Mouse (Mus musculus): ENCODE results near the gene Gipc1. TPM values are rescaled to one million over a fixed set of nuclear protein-coding genes. Genes with fewer than 3 reads are reported as not detected.

Gipc1 gene
- polyA plus RNA-seq (2014; fragmentation: Nextera tagmentation; extraction: Ambion mirVana) = 180 and 185 TPM in 2 replicates

GRCm38 (mm10) chr8:83652030-83652743, at the start of gene Gipc1:
Gene Gipc1, plus strand, starts transcription at chr8:83652677.
- ATAC-seq (ENCODE audit: insufficient number of reproducible peaks, insufficient read depth, low FRiP score, low read depth) = peak; percentile 95
- Histone ChIP-seq H3K4me1 (ENCODE audit: control insufficient read depth, insufficient read depth, low read length) (peaks cover 12% of the 10 kb centered on the region; the same call in 1 of the 2 replicates), H3K4me2 (replicated peaks; ENCODE audit: low read depth, low read length) (peak within 1 kb of the TSS; percentile 97), H3K4me3 (ENCODE audit: low read depth, low read length) (peak within 1 kb of the TSS; percentile 96), H3K9me3 (ENCODE audit: control insufficient read depth, low read depth, low read length) (no peaks in the 10 kb centered on the region), H3K27me3 (ENCODE audit: control insufficient read depth, insufficient read depth, low read length) (no peaks in the 10 kb centered on the region), H3K36me3 (ENCODE audit: control insufficient read depth, insufficient read depth, low read length) (no peaks in the 10 kb centered on the region; the same call in 1 of the 2 replicates), H3K27ac (ENCODE audit: low read length) (peak within 1 kb of the TSS; percentile 86), H3K9ac (replicated peaks; ENCODE audit: low read depth, low read length) (peak within 1 kb of the TSS; percentile 88)
- 4% methylated on average over 50 of the region's 50 CpGs for WGBS

- ATAC-seq (ENCODE audit: insufficient number of reproducible peaks, insufficient read depth, low FRiP score, low read depth) = peak; percentile 96
- Histone ChIP-seq H3K4me2 (replicated peaks; ENCODE audit: low read depth, low read length) (peak within 1 kb of the TSS; percentile 95), H3K9ac (replicated peaks; ENCODE audit: low read depth, low read length) (peak within 1 kb of the TSS; percentile 84), H3K27ac (ENCODE audit: low read length) (peak within 1 kb of the TSS; percentile 98), H3K27me3 (ENCODE audit: control insufficient read depth, insufficient read depth, low read length) (no peaks in the 10 kb centered on the region), H3K4me1 (ENCODE audit: control insufficient read depth, insufficient read depth, low read length) (peaks cover 14% of the 10 kb centered on the region), H3K4me3 (ENCODE audit: low read depth, low read length) (peak within 1 kb of the TSS; percentile 76), H3K36me3 (ENCODE audit: control insufficient read depth, insufficient read depth, low read length) (peaks cover 32% of the 10 kb centered on the region), H3K9me3 (ENCODE audit: control insufficient read depth, low read depth, low read length) (no peaks in the 10 kb centered on the region)
- under 1% methylated on average over 66 of the region's 69 CpGs for WGBS
Observed at GRCm38 (mm10) chr8:83607661-83608397, 44.6 kb upstream of the Gipc1 start, which contains the start of the genes Tecr and Dnajb1. Gene Tecr, minus strand, starts transcription at chr8:83607971. Gene Dnajb1, plus strand, starts transcription at chr8:83608193.

GRCm38 (mm10) chr8:83608398-83608829, 44.1 kb upstream of the Gipc1 start:
- under 1% methylated on average over 51 of the region's 51 CpGs for WGBS
- Histone ChIP-seq H3K27me3 (ENCODE audit: control insufficient read depth, insufficient read depth, low read length) (no peaks in the 10 kb centered on the region), H3K4me2 (replicated peaks; ENCODE audit: low read depth, low read length) (peak overlapping the region; percentile 95), H3K4me3 (ENCODE audit: low read depth, low read length) (peak overlapping the region; percentile 76), H3K36me3 (ENCODE audit: control insufficient read depth, insufficient read depth, low read length) (peaks cover 37% of the 10 kb centered on the region), H3K4me1 (ENCODE audit: control insufficient read depth, insufficient read depth, low read length) (peaks cover 14% of the 10 kb centered on the region), H3K9ac (replicated peaks; ENCODE audit: low read depth, low read length) (peak overlapping the region; percentile 84), H3K9me3 (ENCODE audit: control insufficient read depth, low read depth, low read length) (no peaks in the 10 kb centered on the region), H3K27ac (ENCODE audit: low read length) (peak overlapping the region; percentile 98)
- ATAC-seq (ENCODE audit: insufficient number of reproducible peaks, insufficient read depth, low FRiP score, low read depth) = peak; percentile 71

- WGBS = 28% methylated on average over 9 of the region's 9 CpGs
- no peak for ATAC-seq (ENCODE audit: insufficient number of reproducible peaks, insufficient read depth, low FRiP score, low read depth)
- Histone ChIP-seq H3K4me1 (ENCODE audit: control insufficient read depth, insufficient read depth, low read length) (peaks cover 14% of the 10 kb centered on the region), H3K4me2 (replicated peaks; ENCODE audit: low read depth, low read length) (peak overlapping the region; percentile 95), H3K36me3 (ENCODE audit: control insufficient read depth, insufficient read depth, low read length) (peaks cover 37% of the 10 kb centered on the region), H3K9me3 (ENCODE audit: control insufficient read depth, low read depth, low read length) (no peaks in the 10 kb centered on the region), H3K27ac (ENCODE audit: low read length) (peak overlapping the region; percentile 98), H3K9ac (replicated peaks; ENCODE audit: low read depth, low read length) (peak overlapping the region; percentile 84), H3K4me3 (ENCODE audit: low read depth, low read length) (peak overlapping the region; percentile 76), H3K27me3 (ENCODE audit: control insufficient read depth, insufficient read depth, low read length) (no peaks in the 10 kb centered on the region)
Observed at GRCm38 (mm10) chr8:83609086-83609485, 43.4 kb upstream of the Gipc1 start.

GRCm38 (mm10) chr8:83609547-83610180, 42.8 kb upstream of the Gipc1 start:
- peak overlapping the region; percentile 76 for H3K4me3 ChIP-seq (ENCODE audit: low read depth, low read length)
- peak overlapping the region; percentile 84 for H3K9ac ChIP-seq (replicated peaks; ENCODE audit: low read depth, low read length)
- 92% methylated on average over 10 of the region's 10 CpGs for WGBS
- peaks cover 14% of the 10 kb centered on the region for H3K4me1 ChIP-seq (ENCODE audit: control insufficient read depth, insufficient read depth, low read length)
- peak overlapping the region; percentile 95 for H3K4me2 ChIP-seq (replicated peaks; ENCODE audit: low read depth, low read length)
- H3K9me3 ChIP-seq (ENCODE audit: control insufficient read depth, low read depth, low read length) = no peaks in the 10 kb centered on the region
- H3K27me3 ChIP-seq (ENCODE audit: control insufficient read depth, insufficient read depth, low read length) = no peaks in the 10 kb centered on the region
- ATAC-seq (ENCODE audit: insufficient number of reproducible peaks, insufficient read depth, low FRiP score, low read depth) = no peak
- peaks cover 37% of the 10 kb centered on the region for H3K36me3 ChIP-seq (ENCODE audit: control insufficient read depth, insufficient read depth, low read length)
- H3K27ac ChIP-seq (ENCODE audit: low read length) = no peak overlapping the region

- H3K9ac ChIP-seq (replicated peaks; ENCODE audit: low read depth, low read length) = no peak overlapping the region
- H3K36me3 ChIP-seq (ENCODE audit: control insufficient read depth, insufficient read depth, low read length) = peaks cover 37% of the 10 kb centered on the region
- H3K27ac ChIP-seq (ENCODE audit: low read length) = no peak overlapping the region
- no peaks in the 10 kb centered on the region for H3K27me3 ChIP-seq (ENCODE audit: control insufficient read depth, insufficient read depth, low read length)
- no peak overlapping the region for H3K4me2 ChIP-seq (replicated peaks; ENCODE audit: low read depth, low read length)
- WGBS = 97% methylated on average over 4 of the region's 4 CpGs
- no peak for ATAC-seq (ENCODE audit: insufficient number of reproducible peaks, insufficient read depth, low FRiP score, low read depth)
- no peak overlapping the region for H3K4me3 ChIP-seq (ENCODE audit: low read depth, low read length)
- H3K9me3 ChIP-seq (ENCODE audit: control insufficient read depth, low read depth, low read length) = no peaks in the 10 kb centered on the region
- peaks cover 14% of the 10 kb centered on the region for H3K4me1 ChIP-seq (ENCODE audit: control insufficient read depth, insufficient read depth, low read length)
Observed at GRCm38 (mm10) chr8:83611921-83612320, 40.6 kb upstream of the Gipc1 start.

- no peak overlapping the region for H3K4me3 ChIP-seq (ENCODE audit: low read depth, low read length)
- no peak overlapping the region for H3K27ac ChIP-seq (ENCODE audit: low read length)
- H3K36me3 ChIP-seq (ENCODE audit: control insufficient read depth, insufficient read depth, low read length) = peaks cover 37% of the 10 kb centered on the region
- H3K4me1 ChIP-seq (ENCODE audit: control insufficient read depth, insufficient read depth, low read length) = peaks cover 11% of the 10 kb centered on the region
- H3K9ac ChIP-seq (replicated peaks; ENCODE audit: low read depth, low read length) = no peak overlapping the region
- ATAC-seq (ENCODE audit: insufficient number of reproducible peaks, insufficient read depth, low FRiP score, low read depth) = no peak
- H3K27me3 ChIP-seq (ENCODE audit: control insufficient read depth, insufficient read depth, low read length) = no peaks in the 10 kb centered on the region
- 94% methylated on average over 4 of the region's 4 CpGs for WGBS
- no peaks in the 10 kb centered on the region for H3K9me3 ChIP-seq (ENCODE audit: control insufficient read depth, low read depth, low read length)
- H3K4me2 ChIP-seq (replicated peaks; ENCODE audit: low read depth, low read length) = no peak overlapping the region
Observed at GRCm38 (mm10) chr8:83613695-83614094, 38.8 kb upstream of the Gipc1 start.

GRCm38 (mm10) chr8:83616625-83617024, 35.9 kb upstream of the Gipc1 start:
- Histone ChIP-seq H3K4me3 (ENCODE audit: low read depth, low read length) (no peak overlapping the region), H3K27ac (ENCODE audit: low read length) (no peak overlapping the region), H3K9ac (replicated peaks; ENCODE audit: low read depth, low read length) (no peak overlapping the region)

More at GRCm38 (mm10) chr8:83616625-83617024, 35.9 kb upstream of the Gipc1 start:
- H3K4me1 ChIP-seq (ENCODE audit: control insufficient read depth, insufficient read depth, low read length) = no peaks in the 10 kb centered on the region
- H3K4me2 ChIP-seq (replicated peaks; ENCODE audit: low read depth, low read length) = no peak overlapping the region
- ATAC-seq (ENCODE audit: insufficient number of reproducible peaks, insufficient read depth, low FRiP score, low read depth) = no peak
- peaks cover 17% of the 10 kb centered on the region for H3K36me3 ChIP-seq (ENCODE audit: control insufficient read depth, insufficient read depth, low read length)
- H3K9me3 ChIP-seq (ENCODE audit: control insufficient read depth, low read depth, low read length) = no peaks in the 10 kb centered on the region
- no peaks in the 10 kb centered on the region for H3K27me3 ChIP-seq (ENCODE audit: control insufficient read depth, insufficient read depth, low read length)
